Mouse (Mus musculus): Measurements from ENCODE around the gene Fbh1. TPM values are rescaled to one million over a fixed set of nuclear protein-coding genes. Genes with fewer than 3 reads are reported as not detected.
"Not testable (repeated sequence)": the region's sequence is repeated elsewhere in the genome, so short reads cannot be mapped to it uniquely, and the experiment has no call there.

Gene Fbh1
- polyA plus RNA-seq, 1 experiment = 44.9 TPM

DNA sequence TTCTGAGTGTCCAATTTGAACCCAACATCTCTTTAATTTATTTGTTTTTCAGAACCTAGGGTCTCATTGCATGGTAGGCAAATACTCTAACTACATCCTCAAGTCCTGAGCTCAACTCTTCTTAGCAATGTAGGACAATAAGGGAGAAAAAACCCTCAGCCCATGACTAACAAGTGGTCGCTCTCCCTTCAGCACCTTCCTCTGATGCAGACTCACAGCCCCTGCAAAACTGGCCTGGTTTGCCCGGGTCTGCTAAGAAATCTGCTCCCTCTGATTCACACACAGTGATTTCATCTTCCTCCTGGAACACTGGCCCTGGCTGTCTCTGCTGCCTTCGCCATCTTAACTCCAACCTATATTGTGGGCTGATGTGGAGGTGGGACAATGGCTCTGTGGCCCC is 48.3 kb downstream of the Fbh1 start:
- no peak overlapping the region for H3K4me3 ChIP-seq (replicated peaks; ENCODE audit: extremely low read depth, low read depth, low read length)
- H3K4me1 ChIP-seq (ENCODE audit: control insufficient read depth, insufficient read depth, low read length) = no peaks in the 10 kb centered on the region
- TF ChIP-seq POLR2A (IDR thresholded peaks at IDR 0.05; ENCODE audit: borderline replicate concordance, extremely low read depth, low read depth, low read length) = no peak
- no peak for TF ChIP-seq CTCF (IDR thresholded peaks at IDR 0.05; ENCODE audit: insufficient read depth, low read length)
- WGBS = 67% methylated on average over 3 of the region's 3 CpGs
- no peak for DNase-seq

- WGBS = 90% methylated on average over 5 of the region's 5 CpGs
- Histone ChIP-seq H3K4me3 (replicated peaks; ENCODE audit: extremely low read depth, low read depth, low read length) (no peak overlapping the region), H3K4me1 (ENCODE audit: control insufficient read depth, insufficient read depth, low read length) (no peaks in the 10 kb centered on the region)
- no peak for DNase-seq
- TF ChIP-seq CTCF (IDR thresholded peaks at IDR 0.05; ENCODE audit: insufficient read depth, low read length) (no peak), POLR2A (IDR thresholded peaks at IDR 0.05; ENCODE audit: borderline replicate concordance, extremely low read depth, low read depth, low read length) (no peak)
Observed at GRCm38 (mm10) chr2:11727574-11727973, 49.8 kb downstream of the Fbh1 start.

DNA sequence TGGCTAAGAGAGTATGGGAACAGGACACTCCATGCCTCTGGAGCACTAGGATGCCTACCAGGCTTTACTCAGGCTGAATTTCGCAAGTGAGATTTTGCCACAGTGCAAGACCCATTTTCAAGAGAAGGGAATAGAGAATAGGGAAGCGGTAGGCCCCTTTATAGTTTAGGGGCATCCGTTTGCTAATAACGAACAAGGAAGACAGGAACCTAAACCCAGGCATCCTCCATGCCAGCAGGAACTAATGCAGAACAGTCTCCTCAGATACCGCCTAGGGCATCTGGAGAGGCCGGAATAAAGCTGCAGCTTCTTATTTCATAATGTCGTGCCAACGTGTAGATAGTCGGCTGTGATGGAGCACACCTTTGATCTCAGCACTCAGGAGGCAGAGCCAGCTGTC is 54.8 kb downstream of the Fbh1 start:
- Histone ChIP-seq H3K4me1 (ENCODE audit: control insufficient read depth, insufficient read depth, low read length) (no peaks in the 10 kb centered on the region), H3K4me3 (replicated peaks; ENCODE audit: extremely low read depth, low read depth, low read length) (no peak overlapping the region)
- 81% methylated on average over 9 of the region's 9 CpGs for WGBS
- no peak for TF ChIP-seq POLR2A (IDR thresholded peaks at IDR 0.05; ENCODE audit: borderline replicate concordance, extremely low read depth, low read depth, low read length)
- TF ChIP-seq CTCF (IDR thresholded peaks at IDR 0.05; ENCODE audit: insufficient read depth, low read length) = no peak
- DNase-seq = no peak

DNA sequence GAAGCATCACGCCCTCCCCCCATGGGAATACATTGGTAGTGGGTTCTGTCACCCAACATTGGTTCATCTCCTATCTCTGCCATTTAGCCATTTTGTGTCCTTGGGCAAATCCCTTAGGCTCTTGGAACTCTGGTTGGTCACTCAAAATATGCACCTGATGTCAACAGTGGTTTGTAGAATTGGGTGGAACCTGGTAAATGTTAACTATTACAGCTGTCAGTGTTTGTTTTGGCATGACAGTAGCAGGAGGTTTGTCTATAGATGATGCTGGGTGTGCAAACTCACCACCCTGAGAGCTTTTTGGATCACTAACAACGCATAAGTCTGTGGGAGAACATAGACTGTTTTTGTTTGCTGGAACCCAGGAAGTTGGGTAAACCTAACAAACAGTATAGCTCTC is 58.8 kb downstream of the Fbh1 start:
- TF ChIP-seq CTCF (IDR thresholded peaks at IDR 0.05; ENCODE audit: insufficient read depth, low read length) (no peak), POLR2A (IDR thresholded peaks at IDR 0.05; ENCODE audit: borderline replicate concordance, extremely low read depth, low read depth, low read length) (no peak)
- H3K4me3 ChIP-seq (replicated peaks; ENCODE audit: extremely low read depth, low read depth, low read length) = no peak overlapping the region
- no peaks in the 10 kb centered on the region for H3K4me1 ChIP-seq (ENCODE audit: control insufficient read depth, insufficient read depth, low read length)
- no peak for DNase-seq
- 82% methylated on average over 2 of the region's 2 CpGs for WGBS

DNA sequence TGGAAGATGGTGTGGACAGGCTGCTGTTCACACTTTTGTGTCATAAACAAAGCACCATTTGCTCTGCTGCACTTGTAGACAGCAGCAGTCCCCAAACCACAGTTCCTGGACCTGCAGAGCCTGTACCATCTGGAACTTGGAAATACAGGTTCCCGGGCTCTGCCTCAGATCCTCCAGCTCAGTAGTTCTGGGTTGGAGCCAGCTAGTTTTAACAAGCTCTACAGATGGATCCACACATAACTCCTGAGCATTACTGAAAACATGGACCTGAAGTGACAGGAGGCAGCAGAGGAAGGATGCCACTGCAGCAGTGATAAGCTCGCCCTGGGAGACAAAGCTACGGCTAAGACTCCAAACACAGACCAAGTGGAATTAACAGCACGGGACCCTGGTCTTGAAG is 62.8 kb downstream of the Fbh1 start:
- WGBS = 85% methylated on average over 4 of the region's 4 CpGs
- H3K4me3 ChIP-seq (replicated peaks; ENCODE audit: extremely low read depth, low read depth, low read length) = no peak overlapping the region
- TF ChIP-seq POLR2A (IDR thresholded peaks at IDR 0.05; ENCODE audit: borderline replicate concordance, extremely low read depth, low read depth, low read length) (no peak), CTCF (IDR thresholded peaks at IDR 0.05; ENCODE audit: insufficient read depth, low read length) (no peak)
- no peak for DNase-seq
- H3K4me1 ChIP-seq (ENCODE audit: control insufficient read depth, insufficient read depth, low read length) = no peaks in the 10 kb centered on the region

- no peak for DNase-seq
- TF ChIP-seq POLR2A (IDR thresholded peaks at IDR 0.05; ENCODE audit: borderline replicate concordance, extremely low read depth, low read depth, low read length) (no peak), CTCF (IDR thresholded peaks at IDR 0.05; ENCODE audit: insufficient read depth, low read length) (no peak)
- no peak overlapping the region for H3K4me3 ChIP-seq (replicated peaks; ENCODE audit: extremely low read depth, low read depth, low read length)
- 51% methylated on average over 3 of the region's 3 CpGs for WGBS
- no peaks in the 10 kb centered on the region for H3K4me1 ChIP-seq (ENCODE audit: control insufficient read depth, insufficient read depth, low read length)
Observed at GRCm38 (mm10) chr2:11713021-11713420, 64.4 kb downstream of the Fbh1 start.

- H3K4me3 ChIP-seq (replicated peaks; ENCODE audit: extremely low read depth, low read depth, low read length) = no peak overlapping the region
- TF ChIP-seq CTCF (IDR thresholded peaks at IDR 0.05; ENCODE audit: insufficient read depth, low read length) (no peak), POLR2A (IDR thresholded peaks at IDR 0.05; ENCODE audit: borderline replicate concordance, extremely low read depth, low read depth, low read length) (no peak)
- DNase-seq = no peak
- 76% methylated on average over 6 of the region's 6 CpGs for WGBS
- H3K4me1 ChIP-seq (ENCODE audit: control insufficient read depth, insufficient read depth, low read length) = no peaks in the 10 kb centered on the region
Observed at GRCm38 (mm10) chr2:11712483-11712990, 64.8 kb downstream of the Fbh1 start.

DNA sequence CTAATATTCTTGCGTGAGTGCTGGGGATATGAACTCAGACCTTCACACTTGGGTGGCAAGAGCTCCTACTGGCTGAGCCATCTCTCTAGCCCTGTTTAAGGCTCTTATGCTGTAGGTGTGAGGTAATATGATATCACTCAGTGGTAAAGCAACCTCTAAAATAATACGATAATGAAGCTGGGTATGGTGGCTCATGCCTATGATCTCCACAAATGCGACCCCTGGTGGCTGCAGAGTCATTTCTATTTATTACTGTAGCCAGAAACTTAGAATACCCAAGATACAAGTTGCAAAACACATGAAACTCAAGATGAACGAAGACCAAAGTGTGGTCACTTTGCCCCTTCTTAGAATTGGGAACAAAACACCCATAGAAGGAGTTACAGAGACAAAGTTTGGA is 67.3 kb downstream of the Fbh1 start:
- TF ChIP-seq CTCF (IDR thresholded peaks at IDR 0.05; ENCODE audit: insufficient read depth, low read length) = peak; percentile 36; the same call in 1 of the 2 replicates
- DNase-seq = peak; percentile 18
- WGBS = 41% methylated on average over 4 of the region's 4 CpGs
- not testable (repeated sequence) for H3K4me3 ChIP-seq (replicated peaks; ENCODE audit: extremely low read depth, low read depth, low read length); H3K4me1 ChIP-seq (ENCODE audit: control insufficient read depth, insufficient read depth, low read length)

GRCm38 (mm10) chr2:11708538-11708937 is 68.8 kb downstream of the Fbh1 start:
- Histone ChIP-seq H3K4me3 (replicated peaks; ENCODE audit: extremely low read depth, low read depth, low read length) (no peak overlapping the region), H3K4me1 (ENCODE audit: control insufficient read depth, insufficient read depth, low read length) (no peaks in the 10 kb centered on the region)
- no peak for DNase-seq
- no peak for TF ChIP-seq CTCF (IDR thresholded peaks at IDR 0.05; ENCODE audit: insufficient read depth, low read length)
- no peak for TF ChIP-seq POLR2A (IDR thresholded peaks at IDR 0.05; ENCODE audit: borderline replicate concordance, extremely low read depth, low read depth, low read length)
- 69% methylated on average over 5 of the region's 5 CpGs for WGBS

DNA sequence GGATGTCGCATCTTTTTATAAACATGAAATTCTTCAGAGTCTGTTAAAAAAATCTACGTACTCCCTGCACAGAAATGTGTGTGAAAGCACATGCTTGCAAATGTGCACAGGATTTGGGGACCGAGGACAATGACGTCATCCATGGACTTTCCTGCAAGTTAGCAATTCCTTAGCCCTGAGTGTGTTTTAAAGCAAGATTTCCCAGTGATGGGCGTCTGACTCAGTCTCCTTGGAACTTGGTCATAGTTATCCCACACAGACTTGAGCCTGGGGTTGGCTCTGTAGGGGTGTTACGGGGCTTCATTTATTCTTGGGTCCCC is 70.7 kb downstream of the Fbh1 start:
- Histone ChIP-seq H3K4me1 (ENCODE audit: control insufficient read depth, insufficient read depth, low read length) (no peaks in the 10 kb centered on the region), H3K4me3 (replicated peaks; ENCODE audit: extremely low read depth, low read depth, low read length) (no peak overlapping the region)
- WGBS = 23% methylated on average over 6 of the region's 6 CpGs
- DNase-seq = peak; percentile 7
- TF ChIP-seq POLR2A (IDR thresholded peaks at IDR 0.05; ENCODE audit: borderline replicate concordance, extremely low read depth, low read depth, low read length) = no peak
- no peak for TF ChIP-seq CTCF (IDR thresholded peaks at IDR 0.05; ENCODE audit: insufficient read depth, low read length)
